Mouse (Mus musculus) limb, embryonic 14.5 days (tissue): Measurements from ENCODE around the gene Nck2. TPM values are rescaled to one million over a fixed set of nuclear protein-coding genes. Genes with fewer than 3 reads are reported as not detected.

ENCODE experiments used
- ATAC-seq: fragments of 200-750 bp; cut with Nextera tagmentation; 2 replicates; pipeline ENCODE4 v1.8.0; 2017; ENCODE audit warnings: low read depth, moderate number of reproducible peaks, moderate TSS enrichment; ENCODE audit not compliant: low FRiP score
- DNase-seq: peaks from one replicate; pipeline ENCODE4 v3.0.0-alpha.2; 2015; ENCODE audit warnings: low spot score
- H3K27ac ChIP-seq: fragments of 300-500 bp; sonication (generic); replicated peaks from 2 replicates; pipeline ENCODE4 v1.5.1; 2014; ENCODE audit warnings: low read depth, mild to moderate bottlenecking, low read length, moderate library complexity, mixed read lengths
- H3K27me3 ChIP-seq: fragments of 300-500 bp; sonication (generic); 2 replicates; pipeline ENCODE4 v1.6.1; 2014; ENCODE audit warnings: low read length, mixed read lengths; ENCODE audit not compliant: control insufficient read depth, insufficient read depth
- H3K36me3 ChIP-seq: fragments of 300-500 bp; sonication (generic); 2 replicates; pipeline ENCODE4 v1.6.1; 2014; ENCODE audit warnings: mild to moderate bottlenecking, low read length, moderate library complexity, mixed read lengths; ENCODE audit not compliant: control insufficient read depth, insufficient read depth
- H3K4me1 ChIP-seq: fragments of 300-500 bp; sonication (generic); 2 replicates; pipeline ENCODE4 v1.6.1; 2014; ENCODE audit warnings: antibody characterized with exemption, low read length, mixed read lengths; ENCODE audit not compliant: control insufficient read depth, insufficient read depth
- H3K4me2 ChIP-seq: fragments of 300-500 bp; sonication (generic); replicated peaks from 2 replicates; pipeline ENCODE4 v1.6.1; 2014; ENCODE audit warnings: low read depth, mild to moderate bottlenecking, low read length, moderate library complexity; ENCODE audit not compliant: severe bottlenecking
- H3K4me3 ChIP-seq: fragments of 300-500 bp; sonication (generic); replicated peaks from 2 replicates; pipeline ENCODE4 v1.5.1; 2014; ENCODE audit warnings: low read length
- H3K9ac ChIP-seq: fragments of 300-500 bp; sonication (generic); 2 replicates; pipeline ENCODE4 v1.6.1; 2014; ENCODE audit warnings: mild to moderate bottlenecking, low read depth, low read length, moderate library complexity; ENCODE audit not compliant: severe bottlenecking
- H3K9me3 ChIP-seq: fragments of 300-500 bp; sonication (generic); 2 replicates; pipeline ENCODE4 v1.6.1; 2016; ENCODE audit warnings: low read length; ENCODE audit not compliant: control insufficient read depth
- POLR2A ChIP-seq: fragments of 200-500 bp; IDR thresholded peaks from 2 replicates; pipeline ENCODE4 v1.8.0; 2012; ENCODE audit warnings: inconsistent platforms, mild to moderate bottlenecking, moderate library complexity, borderline replicate concordance; ENCODE audit not compliant: insufficient read depth, insufficient read length; ENCODE audit errors: extremely low read depth
- whole genome bisulfite sequencing: fragments of 180-500 bp; shearing (Covaris S2); extraction: QIAGEN DNeasy Blood & Tissue Kit; methylation state at CpG from one replicate; pipeline ENCODE4 v1.1.7; 2014; 5-methylcytosine and 5-hydroxymethylcytosine counted together
- polyA plus RNA-seq, 2 experiments: library from polyadenylated mRNA; depleted of rRNA in 1 of 2; stranded (reverse) in 1 of 2; unstranded in 1 of 2; fragments of >200 nt; fragmentation: Nextera tagmentation in 1 of 2; extraction: Ambion mirVana in 1 of 2; gene quantifications; 2 replicates each; pipeline versions ENCODE4 v1.2.1 to v1.2.3; 2012 to 2014

The Nck2 gene
- polyA plus RNA-seq, 2 experiments = 38.8 to 43.3 TPM

- TF ChIP-seq POLR2A = no peak
- H3K9ac ChIP-seq = no peak overlapping the region
- no peak for DNase-seq
- H3K27me3 ChIP-seq = no peaks in the 10 kb centered on the region
- no peaks in the 10 kb centered on the region for H3K9me3 ChIP-seq
- H3K4me3 ChIP-seq = no peak overlapping the region
- 0 out of 2 replicates have a peak, but pooled peaks cover 6% of the 10 kb centered on the region for H3K36me3 ChIP-seq
- H3K4me1 ChIP-seq = no peaks in the 10 kb centered on the region
- ATAC-seq = no peak
- H3K27ac ChIP-seq = no peak overlapping the region
- WGBS = 95% methylated on average over 4 of the region's 4 CpGs
- no peak overlapping the region for H3K4me2 ChIP-seq
Measured at GRCm38 (mm10) chr1:43521950-43522349, 77.6 kb downstream of the Nck2 start.

DNA sequence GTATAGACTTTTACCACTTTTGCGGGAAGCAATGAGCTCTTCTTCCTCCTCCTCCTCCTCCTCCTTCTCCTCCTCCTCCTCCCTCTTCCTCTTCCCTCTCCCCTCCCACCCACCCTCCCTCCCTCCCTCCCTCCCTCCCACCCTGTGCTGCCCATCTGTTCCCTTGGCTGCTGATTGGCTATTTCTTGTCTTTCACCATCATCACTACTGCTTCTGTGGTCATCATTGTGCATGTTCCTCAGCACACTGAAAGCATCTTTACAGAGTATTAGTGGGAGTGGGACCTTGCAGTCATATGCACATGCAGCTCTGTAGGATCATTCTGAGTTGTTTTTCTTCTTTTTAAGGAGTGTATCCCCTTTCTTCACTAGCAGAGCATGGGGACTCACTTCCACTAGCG, 78.6 kb downstream of the Nck2 start:
- Histone ChIP-seq H3K9me3 (no peaks in the 10 kb centered on the region), H3K4me3 (no peak overlapping the region), H3K4me1 (0 out of 2 replicates have a peak, but pooled peaks cover 3% of the 10 kb centered on the region), H3K36me3 (0 out of 2 replicates have a peak, but pooled peaks cover 6% of the 10 kb centered on the region), H3K9ac (no peak overlapping the region), H3K27ac (no peak overlapping the region), H3K4me2 (no peak overlapping the region), H3K27me3 (no peaks in the 10 kb centered on the region)
- DNase-seq (no peak), ATAC-seq (no peak)
- 78% methylated on average over 2 of the region's 2 CpGs for WGBS
- TF ChIP-seq POLR2A = no peak

GRCm38 (mm10) chr1:43524332-43524731, 80.0 kb downstream of the Nck2 start:
- H3K4me2 ChIP-seq = no peak overlapping the region
- H3K27me3 ChIP-seq = no peaks in the 10 kb centered on the region
- no peak for ATAC-seq
- no peak overlapping the region for H3K4me3 ChIP-seq
- no peak overlapping the region for H3K9ac ChIP-seq
- no peaks in the 10 kb centered on the region for H3K9me3 ChIP-seq
- WGBS = 77% methylated on average over 3 of the region's 3 CpGs
- 0 out of 2 replicates have a peak, but pooled peaks cover 3% of the 10 kb centered on the region for H3K4me1 ChIP-seq
- H3K36me3 ChIP-seq = 0 out of 2 replicates have a peak, but pooled peaks cover 6% of the 10 kb centered on the region
- no peak for DNase-seq
- no peak for TF ChIP-seq POLR2A
- no peak overlapping the region for H3K27ac ChIP-seq

DNA sequence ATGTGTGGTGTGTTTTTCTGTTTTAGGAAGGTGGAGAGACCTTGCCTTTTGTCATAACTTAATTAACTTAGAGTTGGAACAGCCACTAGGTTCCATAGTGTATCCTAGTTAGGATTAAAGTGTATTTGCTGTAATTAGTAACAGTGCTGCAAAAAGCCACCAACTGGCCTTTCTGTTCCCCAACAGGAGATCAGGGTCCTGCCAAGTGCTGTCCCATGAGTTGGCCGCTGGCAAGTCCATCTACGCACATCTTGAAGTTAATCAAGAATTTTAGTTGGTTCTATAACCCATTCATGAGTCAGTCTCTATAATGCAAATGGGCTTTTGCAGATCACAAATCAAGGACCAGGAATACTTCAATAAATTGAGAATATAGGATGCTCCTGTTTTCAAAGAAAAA, 83.9 kb downstream of the Nck2 start:
- Histone ChIP-seq H3K9ac (no peak overlapping the region), H3K9me3 (no peaks in the 10 kb centered on the region), H3K4me3 (no peak overlapping the region), H3K27ac (no peak overlapping the region), H3K27me3 (no peaks in the 10 kb centered on the region), H3K4me2 (no peak overlapping the region), H3K36me3 (no peaks in the 10 kb centered on the region), H3K4me1 (peaks cover 12% of the 10 kb centered on the region)
- TF ChIP-seq POLR2A = no peak
- DNase-seq (no peak), ATAC-seq (no peak)
- WGBS = 97% methylated on average over 2 of the region's 2 CpGs

- DNase-seq (no peak), ATAC-seq (no peak)
- Histone ChIP-seq H3K36me3 (0 out of 2 replicates have a peak, but pooled peaks cover 2% of the 10 kb centered on the region), H3K9me3 (no peaks in the 10 kb centered on the region), H3K9ac (no peak overlapping the region), H3K27ac (no peak overlapping the region), H3K4me3 (no peak overlapping the region), H3K27me3 (no peaks in the 10 kb centered on the region), H3K4me1 (peaks cover 12% of the 10 kb centered on the region), H3K4me2 (no peak overlapping the region)
- no peak for TF ChIP-seq POLR2A
- 96% methylated on average over 1 of the region's 1 CpGs for WGBS
Measured at GRCm38 (mm10) chr1:43529086-43529485, 84.7 kb downstream of the Nck2 start.
